Mouse (Mus musculus): ENCODE measurements around the gene Magi1. TPM values are rescaled to one million over a fixed set of nuclear protein-coding genes. Genes with fewer than 3 reads are reported as not detected.
"Not testable (repeated sequence)": the region's sequence is repeated elsewhere in the genome, so short reads cannot be mapped to it uniquely, and the experiment has no call there.

The Magi1 gene
- polyA plus RNA-seq, 1 experiment from 2014 or later = 7.0 TPM

- no peak for ATAC-seq (ENCODE audit: low FRiP score, low TSS enrichment)
Observed at GRCm38 (mm10) chr6:93659534-93659933, 624.2 kb downstream of the Magi1 start.

GRCm38 (mm10) chr6:93657187-93657974 is 626.3 kb downstream of the Magi1 start:
- 6% methylated on average over 13 of the region's 13 CpGs for WGBS
- H3K36me3 ChIP-seq (ENCODE audit: insufficient read depth, low read length) = no peaks in the 10 kb centered on the region
- H3K27ac ChIP-seq (ENCODE audit: low read length) = peak overlapping the region; percentile 63
- H3K4me1 ChIP-seq (ENCODE audit: insufficient read depth, low read length) = peaks cover 14% of the 10 kb centered on the region
- no peak overlapping the region for H3K4me3 ChIP-seq (ENCODE audit: low read length)
- H3K27me3 ChIP-seq (ENCODE audit: insufficient read depth, low read length) = no peaks in the 10 kb centered on the region
- no peak overlapping the region for H3K9ac ChIP-seq (replicated peaks; ENCODE audit: low read length)
- peak; percentile 54 for ATAC-seq (ENCODE audit: low FRiP score, low TSS enrichment)
- H3K4me2 ChIP-seq (replicated peaks; ENCODE audit: low read depth, low read length) = 0 out of 2 replicates have a peak overlapping the region, but pooled peaks have one; percentile 23
- H3K9me3 ChIP-seq (ENCODE audit: low read length) = no peaks in the 10 kb centered on the region

More at GRCm38 (mm10) chr6:93659534-93659933, 624.2 kb downstream of the Magi1 start:
- H3K27me3 ChIP-seq (ENCODE audit: insufficient read depth, low read length) = no peaks in the 10 kb centered on the region
- H3K4me1 ChIP-seq (ENCODE audit: insufficient read depth, low read length) = peaks cover 14% of the 10 kb centered on the region
- H3K4me2 ChIP-seq (replicated peaks; ENCODE audit: low read depth, low read length) = no peak overlapping the region
- H3K9ac ChIP-seq (replicated peaks; ENCODE audit: low read length) = no peak overlapping the region
- H3K9me3 ChIP-seq (ENCODE audit: low read length) = no peaks in the 10 kb centered on the region
- WGBS = 64% methylated on average over 8 of the region's 8 CpGs
- H3K4me3 ChIP-seq (ENCODE audit: low read length) = no peak overlapping the region
- H3K27ac ChIP-seq (ENCODE audit: low read length) = no peak overlapping the region
- no peaks in the 10 kb centered on the region for H3K36me3 ChIP-seq (ENCODE audit: insufficient read depth, low read length)

GRCm38 (mm10) chr6:93648581-93649230 is 635.0 kb downstream of the Magi1 start:
- H3K4me3 ChIP-seq (ENCODE audit: low read length) = no peak overlapping the region
- ATAC-seq (ENCODE audit: low FRiP score, low TSS enrichment) = peak; percentile 57
- peak overlapping the region; percentile 53; the same call in 1 of the 2 replicates for H3K27ac ChIP-seq (ENCODE audit: low read length)
- no peak overlapping the region for H3K9ac ChIP-seq (replicated peaks; ENCODE audit: low read length)
- H3K9me3 ChIP-seq (ENCODE audit: low read length) = no peaks in the 10 kb centered on the region
- no peaks in the 10 kb centered on the region for H3K27me3 ChIP-seq (ENCODE audit: insufficient read depth, low read length)
- peaks cover 8% of the 10 kb centered on the region for H3K4me1 ChIP-seq (ENCODE audit: insufficient read depth, low read length)
- no peak overlapping the region for H3K4me2 ChIP-seq (replicated peaks; ENCODE audit: low read depth, low read length)
- 59% methylated on average over 8 of the region's 8 CpGs for WGBS
- no peaks in the 10 kb centered on the region for H3K36me3 ChIP-seq (ENCODE audit: insufficient read depth, low read length)

- H3K4me3 ChIP-seq (ENCODE audit: low read length); H3K27me3 ChIP-seq (ENCODE audit: insufficient read depth, low read length); H3K27ac ChIP-seq (ENCODE audit: low read length); ATAC-seq (ENCODE audit: low FRiP score, low TSS enrichment); H3K36me3 ChIP-seq (ENCODE audit: insufficient read depth, low read length); H3K9ac ChIP-seq (replicated peaks; ENCODE audit: low read length); H3K4me1 ChIP-seq (ENCODE audit: insufficient read depth, low read length); H3K9me3 ChIP-seq (ENCODE audit: low read length); H3K4me2 ChIP-seq (replicated peaks; ENCODE audit: low read depth, low read length): not testable (repeated sequence)
- 77% methylated on average over 5 of the region's 5 CpGs for WGBS
Observed at GRCm38 (mm10) chr6:93629735-93630291, 653.9 kb downstream of the Magi1 start.

GRCm38 (mm10) chr6:93627200-93627599 is 656.5 kb downstream of the Magi1 start:
- Histone ChIP-seq H3K4me2 (replicated peaks; ENCODE audit: low read depth, low read length) (no peak overlapping the region), H3K36me3 (ENCODE audit: insufficient read depth, low read length) (no peaks in the 10 kb centered on the region), H3K9ac (replicated peaks; ENCODE audit: low read length) (no peak overlapping the region), H3K27me3 (ENCODE audit: insufficient read depth, low read length) (no peaks in the 10 kb centered on the region), H3K4me3 (ENCODE audit: low read length) (no peak overlapping the region), H3K9me3 (ENCODE audit: low read length) (no peaks in the 10 kb centered on the region), H3K4me1 (ENCODE audit: insufficient read depth, low read length) (peaks cover 11% of the 10 kb centered on the region; the same call in 1 of the 2 replicates), H3K27ac (ENCODE audit: low read length) (no peak overlapping the region)
- ATAC-seq (ENCODE audit: low FRiP score, low TSS enrichment) = no peak
- WGBS = 86% methylated on average over 5 of the region's 5 CpGs

Other genes starting within 250 kb of the Magi1 start
- gene Slc25a26, start 216.4 kb upstream of the Magi1 start, polyA plus RNA-seq (2015; fragmentation: Nextera tagmentation; extraction: Ambion mirVana) = 11.7 and 13.3 TPM in 2 replicates

Measured in kidney, embryonic 16.5 days (tissue).